Mouse (Mus musculus): ENCODE results near the gene Gcfc2.

The Gcfc2 gene

DNA sequence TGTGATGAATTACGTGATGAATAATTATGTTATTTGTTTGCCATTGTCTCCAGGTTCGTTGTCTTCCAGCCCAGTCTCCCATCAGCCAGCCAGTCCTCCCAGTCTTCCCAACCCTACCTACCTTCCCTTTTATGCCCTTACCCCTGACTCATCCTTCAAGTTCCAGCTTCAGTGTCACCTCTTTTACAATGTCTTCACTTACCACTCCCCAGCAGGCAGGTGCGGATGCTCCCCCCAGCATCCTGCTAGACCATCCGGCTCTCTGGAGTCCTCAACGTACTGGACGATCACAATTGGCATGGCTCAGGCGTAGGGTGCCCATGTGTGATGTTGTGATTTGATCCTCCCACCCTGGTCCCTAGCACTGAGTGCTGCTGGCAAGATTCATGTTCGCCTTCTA is 62.7 kb downstream of the Gcfc2 start:
- no peak for DNase-seq

- no peak for DNase-seq
Observed at GRCm38 (mm10) chr6:81986599-81986998, 63.1 kb downstream of the Gcfc2 start.

DNA sequence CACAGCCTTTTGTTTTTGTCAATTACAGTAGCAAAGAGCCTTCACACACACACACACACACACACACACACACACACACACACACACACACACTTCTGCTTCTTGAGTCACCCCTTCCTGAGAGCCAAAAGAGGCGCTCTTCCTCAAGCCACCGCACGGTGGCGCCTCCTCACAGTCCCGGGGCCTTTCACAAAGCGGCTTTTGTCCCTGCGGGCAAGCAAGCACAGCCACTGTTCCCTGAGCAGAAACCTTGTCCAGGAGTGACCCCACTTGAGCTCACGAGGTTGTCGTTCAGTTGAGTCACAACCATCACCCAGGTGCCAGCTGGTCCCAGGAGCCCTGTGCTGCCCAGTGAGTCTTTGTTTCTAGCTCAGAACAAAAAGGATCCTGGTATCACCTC is 63.5 kb downstream of the Gcfc2 start:
- peak; percentile 91 for DNase-seq

DNA sequence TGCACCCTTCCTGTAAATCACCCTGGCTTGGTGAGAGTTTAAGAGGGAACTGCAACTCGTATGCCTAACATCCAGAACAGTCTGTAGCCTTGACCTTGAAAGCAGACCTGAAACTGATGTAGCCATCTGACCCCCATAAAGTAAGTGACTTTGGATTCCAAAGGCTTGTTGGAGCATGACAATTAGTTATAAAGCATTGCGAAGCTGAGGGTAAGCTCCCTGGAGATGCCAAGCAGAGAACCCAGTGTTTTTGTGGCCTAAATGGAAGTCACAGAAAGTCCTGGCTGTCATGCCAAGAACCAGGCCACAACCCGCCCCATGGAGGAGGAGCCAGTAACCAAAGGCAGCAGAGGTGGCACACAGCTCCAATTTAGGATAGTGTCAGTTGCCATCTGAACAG is 64.1 kb downstream of the Gcfc2 start:
- DNase-seq, result peak; percentile 21

DNA sequence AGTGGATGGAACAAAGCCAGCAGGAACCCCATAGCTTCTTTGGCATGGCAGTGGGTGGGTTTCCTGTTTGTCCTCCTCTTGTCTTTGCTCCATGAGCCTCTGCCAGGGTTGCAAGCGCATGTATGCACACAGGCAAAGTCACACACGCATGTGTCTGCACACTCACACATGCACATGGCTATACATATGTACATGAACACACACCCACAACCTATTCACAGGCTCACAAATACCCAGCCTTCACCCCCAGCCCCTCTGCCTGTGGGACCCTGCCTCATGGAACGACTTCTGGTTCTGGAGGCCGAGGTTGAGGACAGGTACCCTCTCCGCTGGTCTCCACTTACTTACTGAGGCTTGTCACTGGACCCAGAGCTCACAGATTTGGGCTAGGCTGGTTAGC is 64.9 kb downstream of the Gcfc2 start:
- DNase-seq, result no peak

- DNase-seq, result peak; percentile 32
Observed at GRCm38 (mm10) chr6:81990049-81990810, 66.8 kb downstream of the Gcfc2 start.
